Mouse (Mus musculus): ENCODE data around the gene 1110017D15Rik. TPM values are rescaled to one million over a fixed set of nuclear protein-coding genes. Genes with fewer than 3 reads are reported as not detected.

Gene 1110017D15Rik
- polyA plus RNA-seq (2012; ENCODE audit: insufficient read depth, insufficient read length, missing spikeins) = not detected in 2 replicates

DNA sequence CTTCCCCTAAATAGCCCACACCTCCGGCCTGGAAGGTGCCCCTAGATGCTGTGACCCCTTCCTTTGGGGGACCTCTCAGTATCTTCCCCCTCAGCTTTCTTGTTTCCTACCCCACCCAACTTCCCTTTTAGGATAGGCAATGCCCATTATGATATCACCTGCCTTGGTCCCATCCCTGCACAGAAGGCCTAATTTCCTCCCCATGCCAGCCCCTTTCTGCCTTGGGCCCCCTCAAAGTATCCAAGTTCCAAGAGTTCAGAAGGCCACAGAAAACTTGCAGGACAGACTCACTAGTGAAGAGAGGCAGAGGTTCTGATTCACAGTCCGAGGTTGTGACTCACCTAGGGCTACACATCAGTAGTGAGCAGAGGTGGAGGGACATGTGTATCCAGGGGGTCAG lies at the start of gene 1110017D15Rik:
1110017D15Rik (minus strand) TSS at position 101 of the 400 bp plus-strand sequence.
- Histone ChIP-seq H3K27ac (replicated peaks; ENCODE audit: low read depth, low read length) (no peak within 1 kb of the TSS), H3K4me1 (ENCODE audit: control insufficient read depth, insufficient read depth, insufficient read length, low read length) (no peaks in the 10 kb centered on the region), H3K4me3 (ENCODE audit: insufficient read depth, low read depth, low read length) (no peak within 1 kb of the TSS)

DNA sequence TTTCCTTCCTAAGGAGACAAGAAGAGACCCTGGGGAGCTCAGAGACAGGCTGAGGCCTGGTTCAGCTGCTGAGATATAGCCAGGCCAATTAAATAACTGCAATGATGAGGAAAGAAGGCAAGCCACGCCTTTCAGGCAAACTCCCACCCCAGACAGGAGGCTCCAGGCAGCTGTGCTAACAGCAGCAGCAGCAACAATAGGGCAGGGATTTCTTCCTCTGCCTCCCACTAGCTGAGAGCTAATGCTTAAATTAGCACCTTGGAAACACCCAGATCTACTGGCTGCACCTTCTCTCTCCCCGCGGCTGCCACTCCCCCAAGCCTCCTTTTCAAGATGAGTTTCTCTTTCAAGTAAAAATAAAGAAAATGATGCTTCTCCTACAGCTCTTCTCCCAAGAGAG lies 49.0 kb upstream of the 1110017D15Rik start:
- Histone ChIP-seq H3K4me3 (ENCODE audit: insufficient read depth, low read depth, low read length) (no peak overlapping the region), H3K27ac (replicated peaks; ENCODE audit: low read depth, low read length) (no peak overlapping the region), H3K4me1 (ENCODE audit: control insufficient read depth, insufficient read depth, insufficient read length, low read length) (peaks cover 13% of the 10 kb centered on the region)

DNA sequence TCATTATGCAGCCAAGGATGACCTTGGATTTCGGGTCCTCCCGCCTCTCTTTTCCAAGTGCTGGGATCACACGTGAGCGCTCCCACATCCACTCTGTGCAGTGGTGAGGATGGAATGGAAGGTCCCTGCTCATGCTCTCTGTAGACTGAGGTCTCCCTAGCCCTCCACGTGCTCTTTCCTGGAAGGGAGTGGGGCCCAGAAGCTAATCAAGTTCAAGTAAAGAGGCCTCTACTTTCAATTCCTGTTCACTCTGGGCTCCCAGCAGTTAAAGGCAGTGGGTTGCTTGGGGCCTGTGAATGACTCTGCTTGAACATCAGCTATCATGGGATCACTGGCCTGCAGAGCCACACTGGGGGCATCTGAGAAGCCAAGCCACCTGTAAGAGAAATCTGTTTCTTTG lies 46.2 kb upstream of the 1110017D15Rik start:
- Histone ChIP-seq H3K4me1 (ENCODE audit: control insufficient read depth, insufficient read depth, insufficient read length, low read length) (peaks cover 13% of the 10 kb centered on the region), H3K4me3 (ENCODE audit: insufficient read depth, low read depth, low read length) (no peak overlapping the region), H3K27ac (replicated peaks; ENCODE audit: low read depth, low read length) (no peak overlapping the region)

DNA sequence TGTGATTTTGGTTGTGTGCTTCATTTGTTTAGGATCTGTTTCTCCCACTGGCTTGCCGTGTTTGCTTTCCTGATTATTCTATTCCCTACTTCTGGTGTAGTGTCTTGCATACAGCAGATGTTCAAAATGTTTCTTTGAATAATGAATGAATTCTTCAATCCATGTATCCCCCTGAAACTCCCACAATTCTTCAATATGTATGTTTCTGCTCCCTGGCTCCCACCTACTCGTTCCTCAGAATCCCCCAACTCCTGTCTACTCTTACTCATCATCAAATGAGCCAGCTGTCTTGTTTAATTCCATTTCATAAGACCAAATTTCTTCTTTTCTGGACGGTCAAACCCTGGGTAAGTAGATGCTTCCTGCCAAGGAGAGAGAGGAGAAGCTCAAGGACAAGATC lies 40.0 kb upstream of the 1110017D15Rik start:
- Histone ChIP-seq H3K4me1 (ENCODE audit: control insufficient read depth, insufficient read depth, insufficient read length, low read length) (peaks cover 22% of the 10 kb centered on the region), H3K27ac (replicated peaks; ENCODE audit: low read depth, low read length) (no peak overlapping the region), H3K4me3 (ENCODE audit: insufficient read depth, low read depth, low read length) (no peak overlapping the region)

DNA sequence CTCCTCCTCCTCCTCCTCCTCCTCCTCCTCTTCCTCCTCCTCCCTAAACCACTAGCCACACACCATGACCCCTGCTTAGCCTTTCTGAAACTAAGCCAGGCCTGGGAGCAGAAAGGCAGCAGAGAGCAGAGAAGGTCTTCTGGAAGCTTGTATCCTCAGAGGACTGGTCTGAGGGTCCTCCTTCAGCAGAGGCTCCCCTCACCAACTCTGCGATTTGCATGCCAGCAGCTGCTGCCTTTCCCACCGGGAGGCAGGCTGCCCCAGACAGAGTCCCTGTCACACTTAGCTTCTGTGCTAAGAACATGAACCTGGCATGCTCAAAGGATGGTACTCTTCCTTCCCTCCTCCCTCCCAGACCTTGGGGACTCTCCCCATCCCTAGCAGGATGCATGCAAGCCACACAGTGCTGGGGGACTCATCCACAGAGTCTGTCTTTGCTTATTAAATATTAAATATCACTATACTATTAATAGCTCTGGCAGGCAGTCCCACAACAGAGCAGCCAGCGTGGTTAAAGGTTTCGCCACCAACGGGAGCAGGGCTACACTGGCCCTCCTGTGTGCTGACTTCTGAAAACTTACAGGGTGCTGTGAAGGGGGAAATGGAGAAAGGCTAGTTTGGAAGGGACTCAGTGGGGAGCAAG lies 39.3 kb upstream of the 1110017D15Rik start:
- peak overlapping the region; percentile 81 for H3K27ac ChIP-seq (replicated peaks; ENCODE audit: low read depth, low read length)
- H3K4me3 ChIP-seq (ENCODE audit: insufficient read depth, low read depth, low read length) = no peak overlapping the region
- H3K4me1 ChIP-seq (ENCODE audit: control insufficient read depth, insufficient read depth, insufficient read length, low read length) = peaks cover 22% of the 10 kb centered on the region

DNA sequence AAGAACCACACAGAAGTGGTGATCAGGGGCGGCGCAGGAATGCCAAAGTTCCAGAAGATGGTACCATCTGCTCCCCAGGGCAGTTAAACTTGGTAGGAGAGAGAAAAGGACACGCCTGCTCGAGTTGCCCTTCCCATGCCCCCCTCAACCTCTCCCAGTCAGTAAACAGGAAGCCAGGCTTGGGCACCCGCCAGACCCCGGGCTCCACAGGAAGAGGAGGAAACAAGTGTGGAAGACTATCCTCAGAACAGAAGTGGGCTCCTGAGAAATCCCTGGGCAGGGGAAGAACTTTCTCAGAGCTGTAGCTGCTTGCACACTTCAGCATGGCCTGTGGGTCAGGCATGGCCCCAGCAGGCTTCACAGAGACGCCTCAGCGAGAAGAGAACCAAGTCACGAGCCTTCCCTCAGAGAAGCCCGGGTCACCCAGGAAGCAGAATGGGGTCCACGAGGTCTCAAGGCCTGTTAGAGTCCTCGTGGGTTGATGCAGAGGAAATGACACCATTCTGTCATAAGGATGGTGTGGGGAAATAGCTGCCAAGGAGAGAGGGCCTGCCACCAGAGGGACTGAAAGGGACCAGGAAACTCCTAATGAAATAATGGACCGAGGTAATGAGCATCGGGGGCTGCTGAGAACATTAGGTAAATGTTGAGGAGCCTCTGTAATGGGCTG lies 38.0 kb upstream of the 1110017D15Rik start:
- Histone ChIP-seq H3K4me3 (ENCODE audit: insufficient read depth, low read depth, low read length) (no peak overlapping the region), H3K27ac (replicated peaks; ENCODE audit: low read depth, low read length) (peak overlapping the region; percentile 81), H3K4me1 (ENCODE audit: control insufficient read depth, insufficient read depth, insufficient read length, low read length) (peaks cover 22% of the 10 kb centered on the region)

DNA sequence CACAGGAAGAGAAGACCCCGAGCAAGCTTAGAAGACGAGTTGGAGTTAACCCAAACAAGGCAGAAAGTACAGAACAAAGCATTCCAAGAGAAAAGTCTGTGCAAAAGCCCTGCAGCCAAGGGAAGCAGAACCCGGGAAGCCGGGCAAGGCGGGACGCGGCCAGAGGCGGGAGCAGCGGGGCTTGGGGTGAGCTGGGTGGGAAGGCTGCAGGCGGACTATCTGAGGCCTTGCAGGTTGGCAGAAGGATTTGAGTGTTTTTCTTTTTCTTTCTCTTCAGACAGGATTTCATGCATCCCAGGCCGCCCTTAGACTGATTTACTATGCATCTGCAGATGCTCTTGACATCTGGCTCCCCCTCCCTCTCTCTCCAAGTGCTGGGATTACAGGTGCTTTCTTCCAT lies 36.0 kb upstream of the 1110017D15Rik start:
- H3K27ac ChIP-seq (replicated peaks; ENCODE audit: low read depth, low read length) = no peak overlapping the region
- H3K4me3 ChIP-seq (ENCODE audit: insufficient read depth, low read depth, low read length) = no peak overlapping the region
- peaks cover 23% of the 10 kb centered on the region for H3K4me1 ChIP-seq (ENCODE audit: control insufficient read depth, insufficient read depth, insufficient read length, low read length)

DNA sequence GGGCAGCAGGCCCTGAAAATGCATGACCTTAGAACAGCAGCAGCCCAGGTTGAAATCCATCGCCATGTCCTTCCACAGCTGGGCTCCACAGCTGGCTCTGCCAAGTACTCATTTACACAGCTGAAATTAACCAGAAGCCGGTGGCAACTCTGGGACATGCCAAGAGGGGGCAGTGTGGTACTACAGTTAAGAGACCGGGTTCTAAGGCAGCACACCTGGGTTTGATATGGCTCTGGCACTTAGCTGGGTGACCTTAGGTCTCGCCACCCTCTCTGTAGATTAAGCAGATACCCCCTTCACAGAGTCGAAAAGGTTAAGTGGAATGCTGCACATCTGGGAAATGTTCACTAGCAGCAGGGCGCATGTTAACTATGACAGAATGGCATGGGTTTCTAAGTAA lies 35.4 kb upstream of the 1110017D15Rik start:
- Histone ChIP-seq H3K4me3 (ENCODE audit: insufficient read depth, low read depth, low read length) (no peak overlapping the region), H3K27ac (replicated peaks; ENCODE audit: low read depth, low read length) (no peak overlapping the region), H3K4me1 (ENCODE audit: control insufficient read depth, insufficient read depth, insufficient read length, low read length) (peaks cover 23% of the 10 kb centered on the region)

DNA sequence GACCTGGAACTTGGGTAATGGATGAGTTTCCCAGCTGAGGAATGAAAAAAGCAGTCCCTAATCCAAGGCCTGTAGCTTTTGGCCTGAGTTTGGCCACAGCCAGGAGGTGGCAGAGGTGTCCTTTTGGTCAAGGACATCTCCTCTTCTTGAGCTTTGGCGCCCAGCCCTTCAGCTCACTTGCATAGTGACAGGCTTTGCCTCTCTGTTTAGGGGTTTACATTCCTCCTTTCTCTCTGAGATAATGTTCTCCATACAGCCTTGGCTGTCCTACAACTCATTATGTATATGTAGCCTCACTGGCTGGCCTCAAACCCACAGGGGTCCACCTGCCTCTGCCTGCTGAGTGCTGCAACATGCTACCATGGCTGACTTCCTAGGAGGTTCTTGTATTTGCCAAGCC lies 30.0 kb upstream of the 1110017D15Rik start:
- no peak overlapping the region for H3K4me3 ChIP-seq (ENCODE audit: insufficient read depth, low read depth, low read length)
- H3K27ac ChIP-seq (replicated peaks; ENCODE audit: low read depth, low read length) = no peak overlapping the region
- H3K4me1 ChIP-seq (ENCODE audit: control insufficient read depth, insufficient read depth, insufficient read length, low read length) = peaks cover 9% of the 10 kb centered on the region

DNA sequence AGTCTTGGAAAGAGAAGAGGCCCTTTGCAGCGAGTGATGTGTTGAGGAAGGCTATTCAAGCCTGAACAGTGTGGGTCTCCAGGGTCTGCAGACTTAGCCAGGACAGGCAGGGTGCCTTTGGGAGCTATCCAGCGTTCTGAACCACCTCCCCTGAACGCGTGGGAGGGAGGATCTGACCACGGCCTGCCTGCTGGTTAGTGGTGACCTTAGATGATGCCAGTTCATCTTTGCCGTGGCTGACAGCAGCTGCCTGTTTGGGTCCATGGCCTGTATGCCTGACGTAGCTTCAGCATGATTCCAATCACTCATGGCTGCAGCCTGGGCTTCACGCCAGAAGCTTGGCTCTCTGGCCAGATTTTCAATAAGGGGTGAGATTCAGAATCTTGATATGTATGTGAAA lies 28.9 kb upstream of the 1110017D15Rik start:
- Histone ChIP-seq H3K4me1 (ENCODE audit: control insufficient read depth, insufficient read depth, insufficient read length, low read length) (peaks cover 9% of the 10 kb centered on the region), H3K4me3 (ENCODE audit: insufficient read depth, low read depth, low read length) (no peak overlapping the region), H3K27ac (replicated peaks; ENCODE audit: low read depth, low read length) (no peak overlapping the region)

DNA sequence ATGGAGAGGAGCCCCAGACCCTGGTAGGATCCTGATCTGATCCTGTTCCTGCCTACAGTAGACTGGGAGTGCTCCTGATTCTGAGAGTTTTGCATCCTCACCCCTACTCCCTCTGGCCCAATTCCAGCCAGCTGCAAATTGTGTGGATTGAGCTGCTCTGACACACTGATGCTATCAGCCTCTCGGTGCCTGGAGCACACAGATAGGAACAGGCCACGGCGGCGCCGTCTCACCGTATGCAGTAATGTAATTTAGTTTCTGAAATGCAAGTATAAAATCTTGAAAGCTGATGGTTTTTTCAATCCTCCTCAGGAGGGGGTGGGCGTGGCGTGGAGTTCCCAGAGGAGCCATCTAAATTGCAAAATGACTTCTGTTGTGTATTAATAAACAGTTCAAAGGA lies 25.0 kb upstream of the 1110017D15Rik start:
- H3K4me3 ChIP-seq (ENCODE audit: insufficient read depth, low read depth, low read length) = no peak overlapping the region
- H3K27ac ChIP-seq (replicated peaks; ENCODE audit: low read depth, low read length) = no peak overlapping the region
- H3K4me1 ChIP-seq (ENCODE audit: control insufficient read depth, insufficient read depth, insufficient read length, low read length) = peaks cover 7% of the 10 kb centered on the region

DNA sequence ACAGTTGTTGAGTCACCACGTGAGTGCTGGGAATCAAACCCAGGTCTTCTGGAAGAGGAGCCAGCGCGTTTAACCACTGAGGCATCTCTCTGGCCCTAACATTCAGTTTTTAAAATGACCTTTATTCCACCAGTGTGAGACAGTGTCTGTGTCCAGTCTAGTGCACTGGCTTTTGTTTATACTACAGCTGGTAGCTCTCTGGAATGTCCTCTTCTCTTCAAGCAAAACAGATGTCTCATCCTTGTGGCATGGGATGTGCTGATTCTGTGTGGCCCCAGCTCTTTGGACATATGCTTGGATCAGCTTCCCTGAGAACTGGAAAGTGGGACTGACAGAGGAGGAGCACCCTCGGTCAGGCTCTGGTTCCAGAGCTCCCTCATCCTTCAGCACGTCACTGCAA lies 17.7 kb upstream of the 1110017D15Rik start:
- H3K4me1 ChIP-seq (ENCODE audit: control insufficient read depth, insufficient read depth, insufficient read length, low read length) = 0 out of 2 replicates have a peak, but pooled peaks cover 2% of the 10 kb centered on the region
- H3K27ac ChIP-seq (replicated peaks; ENCODE audit: low read depth, low read length) = no peak overlapping the region
- H3K4me3 ChIP-seq (ENCODE audit: insufficient read depth, low read depth, low read length) = no peak overlapping the region

DNA sequence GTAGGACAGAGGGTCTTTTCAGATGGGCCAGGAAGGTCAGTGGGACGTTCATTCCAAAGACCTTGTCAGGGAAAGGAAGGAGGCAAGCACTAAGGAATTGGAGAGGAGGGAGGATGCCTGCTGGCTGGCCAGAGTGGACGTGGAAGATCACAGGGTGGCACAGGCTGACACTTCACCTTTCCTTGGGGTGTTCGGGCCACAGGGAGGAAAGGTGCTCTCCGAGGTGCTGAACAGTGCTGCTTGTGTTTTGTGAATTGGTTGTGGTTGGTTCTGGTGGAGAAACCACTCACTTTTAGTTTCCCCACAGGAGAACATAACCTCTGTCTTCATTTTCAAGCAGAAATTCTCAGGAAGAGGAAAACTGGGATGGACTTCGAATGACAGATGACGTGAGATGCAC lies 15.3 kb upstream of the 1110017D15Rik start:
- H3K4me3 ChIP-seq (ENCODE audit: insufficient read depth, low read depth, low read length) = no peak overlapping the region
- H3K27ac ChIP-seq (replicated peaks; ENCODE audit: low read depth, low read length) = no peak overlapping the region
- peaks cover 9% of the 10 kb centered on the region for H3K4me1 ChIP-seq (ENCODE audit: control insufficient read depth, insufficient read depth, insufficient read length, low read length)

DNA sequence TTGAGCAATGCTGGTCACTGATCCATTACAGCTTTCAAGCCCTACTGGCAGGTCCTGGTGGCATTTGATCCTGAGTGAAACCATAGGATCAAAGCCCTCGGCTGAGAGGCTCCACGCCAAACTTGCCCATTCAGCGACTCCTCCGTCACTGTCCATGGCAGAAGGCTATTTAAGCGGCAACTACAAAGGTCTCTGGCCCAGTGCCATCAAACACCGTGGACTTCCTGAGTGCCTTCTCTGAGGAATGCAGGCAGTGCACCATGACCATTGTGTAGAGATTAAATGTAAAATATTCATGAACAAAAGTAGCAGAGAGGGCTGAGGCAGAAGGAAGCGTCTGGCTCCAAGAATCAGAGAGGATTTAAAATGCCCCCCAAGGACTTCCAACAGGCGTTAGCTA lies 10.9 kb upstream of the 1110017D15Rik start:
- no peak overlapping the region for H3K4me3 ChIP-seq (ENCODE audit: insufficient read depth, low read depth, low read length)
- peaks cover 9% of the 10 kb centered on the region for H3K4me1 ChIP-seq (ENCODE audit: control insufficient read depth, insufficient read depth, insufficient read length, low read length)
- H3K27ac ChIP-seq (replicated peaks; ENCODE audit: low read depth, low read length) = no peak overlapping the region

DNA sequence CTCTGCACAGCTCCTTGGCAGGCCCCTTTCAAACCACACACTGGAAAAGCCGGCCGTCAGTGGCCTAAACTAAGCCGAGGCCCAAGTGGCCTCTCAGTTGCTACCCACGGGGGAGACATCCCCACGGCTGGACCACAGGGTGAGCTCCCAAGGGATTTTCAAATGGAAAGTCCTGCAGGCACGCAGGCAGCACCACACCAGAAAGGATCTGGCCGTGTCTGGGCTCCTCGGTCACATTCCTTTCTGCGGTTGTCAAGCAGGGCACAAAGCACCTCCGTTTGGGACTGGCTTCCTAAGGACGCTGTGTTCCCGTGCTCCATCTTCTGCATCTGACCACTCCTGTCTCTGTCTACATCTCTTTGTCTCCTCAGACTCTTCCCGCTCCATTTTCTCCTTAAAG lies 9.9 kb upstream of the 1110017D15Rik start:
- H3K27ac ChIP-seq (replicated peaks; ENCODE audit: low read depth, low read length) = no peak overlapping the region
- H3K4me1 ChIP-seq (ENCODE audit: control insufficient read depth, insufficient read depth, insufficient read length, low read length) = peaks cover 9% of the 10 kb centered on the region
- no peak overlapping the region for H3K4me3 ChIP-seq (ENCODE audit: insufficient read depth, low read depth, low read length)

DNA sequence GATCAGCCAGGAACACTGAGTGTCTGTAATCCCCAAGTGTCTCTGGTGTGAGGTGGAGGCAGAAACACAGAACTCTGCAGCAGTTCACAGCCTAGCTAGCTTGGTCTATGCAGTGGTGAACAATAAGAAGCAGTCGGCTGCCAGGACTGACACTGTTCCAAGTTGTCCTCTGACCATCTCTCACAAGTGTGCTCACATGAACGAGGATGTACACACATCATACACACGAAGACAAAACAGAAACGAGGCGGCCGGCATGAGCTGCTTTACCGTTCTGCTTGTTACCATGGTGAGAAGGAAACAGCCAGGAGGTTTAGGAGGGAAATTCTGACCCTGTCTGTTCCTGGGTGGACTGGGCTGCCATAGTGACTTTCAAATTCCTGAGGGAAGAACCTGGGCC lies 9.4 kb upstream of the 1110017D15Rik start:
- Histone ChIP-seq H3K27ac (replicated peaks; ENCODE audit: low read depth, low read length) (no peak overlapping the region), H3K4me1 (ENCODE audit: control insufficient read depth, insufficient read depth, insufficient read length, low read length) (peaks cover 9% of the 10 kb centered on the region), H3K4me3 (ENCODE audit: insufficient read depth, low read depth, low read length) (no peak overlapping the region)
